Mouse (Mus musculus): ENCODE data around the gene Cdt1. TPM values are rescaled to one million over a fixed set of nuclear protein-coding genes. Genes with fewer than 3 reads are reported as not detected.

Gene Cdt1
- polyA plus RNA-seq, 1 experiment from 2014 or later = 47.6 TPM

- Histone ChIP-seq H3K36me3 (no peaks in the 10 kb centered on the region), H3K27me3 (ENCODE audit: insufficient read depth, poor library complexity, severe bottlenecking) (no peaks in the 10 kb centered on the region), H3K9me3 (no peaks in the 10 kb centered on the region; the same call in 1 of the 2 replicates), H3K4me1 (peaks cover 38% of the 10 kb centered on the region), H3K27ac (peak overlapping the region; percentile 42), H3K4me3 (no peak overlapping the region)
- DNase-seq (ENCODE audit: low spot score) = no peak
- WGBS = 56% methylated on average over 14 of the region's 14 CpGs
Observed at GRCm38 (mm10) chr8:122585411-122585891, 17.6 kb downstream of the Cdt1 start.

- H3K9me3 ChIP-seq = no peaks in the 10 kb centered on the region; the same call in 1 of the 2 replicates
- 69% methylated on average over 7 of the region's 7 CpGs for WGBS
- H3K27me3 ChIP-seq (ENCODE audit: insufficient read depth, poor library complexity, severe bottlenecking) = no peaks in the 10 kb centered on the region
- H3K36me3 ChIP-seq = peaks cover 5% of the 10 kb centered on the region; the same call in 1 of the 2 replicates
- peaks cover 31% of the 10 kb centered on the region for H3K4me1 ChIP-seq
- no peak for DNase-seq (ENCODE audit: low spot score)
- H3K27ac ChIP-seq = no peak overlapping the region
- H3K4me3 ChIP-seq = no peak overlapping the region
Observed at GRCm38 (mm10) chr8:122586171-122586570, 18.4 kb downstream of the Cdt1 start.

- no peaks in the 10 kb centered on the region for H3K27me3 ChIP-seq (ENCODE audit: insufficient read depth, poor library complexity, severe bottlenecking)
- peaks cover 5% of the 10 kb centered on the region; the same call in 1 of the 2 replicates for H3K36me3 ChIP-seq
- H3K27ac ChIP-seq = no peak overlapping the region
- H3K9me3 ChIP-seq = no peaks in the 10 kb centered on the region; the same call in 1 of the 2 replicates
- H3K4me1 ChIP-seq = peaks cover 28% of the 10 kb centered on the region
- WGBS = 84% methylated on average over 10 of the region's 10 CpGs
- H3K4me3 ChIP-seq = no peak overlapping the region
- DNase-seq (ENCODE audit: low spot score) = no peak
Observed at GRCm38 (mm10) chr8:122586749-122587148, 18.9 kb downstream of the Cdt1 start.

DNA sequence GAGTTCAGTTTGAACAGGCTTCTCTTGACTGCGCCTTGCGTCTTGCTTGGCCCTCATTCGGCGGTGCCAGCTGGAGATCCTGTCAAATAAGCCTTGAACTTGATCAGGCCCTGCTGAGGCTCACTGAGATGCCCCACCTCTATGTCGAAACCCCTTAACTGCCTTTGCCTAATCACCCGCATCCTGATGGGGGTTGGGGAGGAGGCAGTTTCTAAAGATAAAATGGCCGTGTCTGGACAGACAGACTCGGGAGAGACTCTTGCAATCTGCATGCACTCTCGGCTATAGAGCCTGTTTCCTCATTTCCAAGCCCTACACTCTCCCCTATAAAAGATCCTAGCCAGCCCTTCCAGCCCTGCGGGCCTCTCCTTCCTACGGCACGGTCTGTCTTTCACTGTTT lies 25.4 kb downstream of the Cdt1 start:
- no peaks in the 10 kb centered on the region for H3K27me3 ChIP-seq (ENCODE audit: insufficient read depth, poor library complexity, severe bottlenecking)
- H3K4me3 ChIP-seq = no peak overlapping the region
- H3K4me1 ChIP-seq = peaks cover 39% of the 10 kb centered on the region
- peaks cover 29% of the 10 kb centered on the region; the same call in 1 of the 2 replicates for H3K36me3 ChIP-seq
- DNase-seq (ENCODE audit: low spot score) = no peak
- peak overlapping the region; percentile 22; the same call in 1 of the 2 replicates for H3K27ac ChIP-seq
- no peaks in the 10 kb centered on the region for H3K9me3 ChIP-seq
- WGBS = 48% methylated on average over 12 of the region's 12 CpGs

- 0 out of 2 replicates have a peak overlapping the region, but pooled peaks have one; percentile 22 for H3K27ac ChIP-seq
Observed at GRCm38 (mm10) chr8:122593783-122594507, 26.1 kb downstream of the Cdt1 start.

GRCm38 (mm10) chr8:122596031-122596430 lies 28.2 kb downstream of the Cdt1 start:
- Histone ChIP-seq H3K27ac (0 out of 2 replicates have a peak overlapping the region, but pooled peaks have one; percentile 18), H3K9me3 (no peaks in the 10 kb centered on the region), H3K4me3 (no peak overlapping the region), H3K27me3 (ENCODE audit: insufficient read depth, poor library complexity, severe bottlenecking) (no peaks in the 10 kb centered on the region), H3K4me1 (peaks cover 39% of the 10 kb centered on the region), H3K36me3 (peaks cover 47% of the 10 kb centered on the region; the same call in 1 of the 2 replicates)
- 40% methylated on average over 4 of the region's 4 CpGs for WGBS
- DNase-seq (ENCODE audit: low spot score) = no peak

More at GRCm38 (mm10) chr8:122593783-122594507, 26.1 kb downstream of the Cdt1 start:
- H3K27me3 ChIP-seq (ENCODE audit: insufficient read depth, poor library complexity, severe bottlenecking) = no peaks in the 10 kb centered on the region
- DNase-seq (ENCODE audit: low spot score) = no peak
- peaks cover 36% of the 10 kb centered on the region; the same call in 1 of the 2 replicates for H3K36me3 ChIP-seq
- H3K9me3 ChIP-seq = no peaks in the 10 kb centered on the region
- H3K4me1 ChIP-seq = peaks cover 39% of the 10 kb centered on the region
- H3K4me3 ChIP-seq = no peak overlapping the region
- WGBS = 68% methylated on average over 19 of the region's 19 CpGs

- no peak overlapping the region for H3K4me3 ChIP-seq
Observed at GRCm38 (mm10) chr8:122600666-122601065, 32.9 kb downstream of the Cdt1 start.

DNA sequence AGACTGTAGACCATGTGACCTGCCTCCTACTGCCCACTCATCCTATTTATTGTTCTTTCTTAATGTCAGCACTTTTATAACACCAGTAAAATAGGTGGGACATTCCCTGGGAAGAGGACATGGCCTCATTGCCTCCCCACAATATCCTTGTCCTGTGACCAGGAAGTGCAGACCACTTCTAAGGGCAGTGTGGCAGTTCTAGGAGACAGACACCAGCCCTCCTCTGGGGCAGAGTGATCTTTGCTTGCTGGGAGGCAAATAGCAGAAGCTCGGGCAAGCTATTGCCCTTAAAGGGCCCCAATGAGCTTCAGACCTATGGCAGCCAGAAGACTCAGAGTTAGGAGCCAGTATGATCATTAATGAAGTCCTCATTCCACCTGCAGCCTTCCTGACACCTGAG lies 36.8 kb downstream of the Cdt1 start:
- H3K27ac ChIP-seq = no peak overlapping the region
- H3K4me1 ChIP-seq = peaks cover 12% of the 10 kb centered on the region
- no peak for DNase-seq (ENCODE audit: low spot score)
- no peak overlapping the region for H3K4me3 ChIP-seq
- H3K36me3 ChIP-seq = peaks cover 13% of the 10 kb centered on the region; the same call in 1 of the 2 replicates
- no peaks in the 10 kb centered on the region; the same call in 1 of the 2 replicates for H3K27me3 ChIP-seq (ENCODE audit: insufficient read depth, poor library complexity, severe bottlenecking)
- H3K9me3 ChIP-seq = no peaks in the 10 kb centered on the region
- WGBS = 51% methylated on average over 1 of the region's 1 CpGs

More at GRCm38 (mm10) chr8:122600666-122601065, 32.9 kb downstream of the Cdt1 start:
- DNase-seq (ENCODE audit: low spot score) = no peak
- no peak overlapping the region for H3K27ac ChIP-seq
- H3K4me1 ChIP-seq = peaks cover 16% of the 10 kb centered on the region
- no peaks in the 10 kb centered on the region for H3K9me3 ChIP-seq
- H3K27me3 ChIP-seq (ENCODE audit: insufficient read depth, poor library complexity, severe bottlenecking) = no peaks in the 10 kb centered on the region; the same call in 1 of the 2 replicates
- H3K36me3 ChIP-seq = peaks cover 29% of the 10 kb centered on the region; the same call in 1 of the 2 replicates
- 90% methylated on average over 9 of the region's 9 CpGs for WGBS

- Histone ChIP-seq H3K4me1 (peaks cover 18% of the 10 kb centered on the region), H3K36me3 (peaks cover 6% of the 10 kb centered on the region; the same call in 1 of the 2 replicates), H3K4me3 (no peak overlapping the region), H3K9me3 (no peaks in the 10 kb centered on the region), H3K27ac (0 out of 2 replicates have a peak overlapping the region, but pooled peaks have one; percentile 42), H3K27me3 (ENCODE audit: insufficient read depth, poor library complexity, severe bottlenecking) (no peaks in the 10 kb centered on the region; the same call in 1 of the 2 replicates)
- 62% methylated on average over 4 of the region's 4 CpGs for WGBS
- no peak for DNase-seq (ENCODE audit: low spot score)
Observed at GRCm38 (mm10) chr8:122605367-122605766, 37.6 kb downstream of the Cdt1 start.

- no peak overlapping the region for H3K27ac ChIP-seq
- no peaks in the 10 kb centered on the region for H3K9me3 ChIP-seq
- no peak for DNase-seq (ENCODE audit: low spot score)
- no peak overlapping the region for H3K4me3 ChIP-seq
- no peaks in the 10 kb centered on the region; the same call in 1 of the 2 replicates for H3K27me3 ChIP-seq (ENCODE audit: insufficient read depth, poor library complexity, severe bottlenecking)
- peaks cover 28% of the 10 kb centered on the region for H3K4me1 ChIP-seq
- H3K36me3 ChIP-seq = peaks cover 2% of the 10 kb centered on the region; the same call in 1 of the 2 replicates
- WGBS = 90% methylated on average over 11 of the region's 12 CpGs
Observed at GRCm38 (mm10) chr8:122606810-122607209, 39.0 kb downstream of the Cdt1 start.

- Histone ChIP-seq H3K36me3 (peaks cover 15% of the 10 kb centered on the region), H3K27me3 (ENCODE audit: insufficient read depth, poor library complexity, severe bottlenecking) (no peaks in the 10 kb centered on the region), H3K27ac (no peak overlapping the region), H3K9me3 (no peaks in the 10 kb centered on the region), H3K4me1 (peaks cover 31% of the 10 kb centered on the region), H3K4me3 (peak overlapping the region; percentile 69)
- DNase-seq (ENCODE audit: low spot score) = no peak
- WGBS = 68% methylated on average over 4 of the region's 4 CpGs
Observed at GRCm38 (mm10) chr8:122610209-122610608, 42.4 kb downstream of the Cdt1 start.

GRCm38 (mm10) chr8:122610612-122611277 lies 42.9 kb downstream of the Cdt1 start:
- H3K4me3 ChIP-seq = peak overlapping the region; percentile 69
- peak overlapping the region; percentile 85 for H3K27ac ChIP-seq
- no peaks in the 10 kb centered on the region for H3K9me3 ChIP-seq
- DNase-seq (ENCODE audit: low spot score) = peak; percentile 81
- peaks cover 20% of the 10 kb centered on the region for H3K36me3 ChIP-seq
- peaks cover 29% of the 10 kb centered on the region for H3K4me1 ChIP-seq
- WGBS = 7% methylated on average over 20 of the region's 20 CpGs
- no peaks in the 10 kb centered on the region for H3K27me3 ChIP-seq (ENCODE audit: insufficient read depth, poor library complexity, severe bottlenecking)
